Mouse (Mus musculus): ENCODE data around the gene Shld1. TPM values are rescaled to one million over a fixed set of nuclear protein-coding genes. Genes with fewer than 3 reads are reported as not detected.

The Shld1 gene
- total RNA-seq, 4 experiments from 2014 or later = 8.9 to 12.7 (median 10.9) TPM

DNA sequence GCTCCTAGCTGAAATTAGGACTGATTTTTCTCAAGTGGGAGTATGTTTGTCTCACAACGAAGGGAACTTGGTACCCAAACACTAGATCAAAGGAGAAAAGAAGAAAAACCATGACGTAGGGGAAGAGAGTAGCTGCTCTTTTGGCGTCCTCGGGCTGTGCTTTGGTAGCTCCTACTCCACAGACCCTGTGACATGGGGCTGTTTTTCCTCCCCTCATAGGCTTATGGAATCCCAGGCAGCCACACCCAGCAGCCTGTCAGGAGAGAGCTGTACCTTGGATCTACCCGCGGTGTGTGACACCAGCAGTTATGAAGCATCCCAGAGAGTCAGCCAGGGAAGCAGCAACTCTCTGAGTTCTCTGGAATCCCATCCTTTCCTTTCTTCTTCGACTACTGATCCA lies 5.0 kb downstream of the Shld1 start:
- DNase-seq (ENCODE audit: low spot score in 2 of 2) = no peak

DNA sequence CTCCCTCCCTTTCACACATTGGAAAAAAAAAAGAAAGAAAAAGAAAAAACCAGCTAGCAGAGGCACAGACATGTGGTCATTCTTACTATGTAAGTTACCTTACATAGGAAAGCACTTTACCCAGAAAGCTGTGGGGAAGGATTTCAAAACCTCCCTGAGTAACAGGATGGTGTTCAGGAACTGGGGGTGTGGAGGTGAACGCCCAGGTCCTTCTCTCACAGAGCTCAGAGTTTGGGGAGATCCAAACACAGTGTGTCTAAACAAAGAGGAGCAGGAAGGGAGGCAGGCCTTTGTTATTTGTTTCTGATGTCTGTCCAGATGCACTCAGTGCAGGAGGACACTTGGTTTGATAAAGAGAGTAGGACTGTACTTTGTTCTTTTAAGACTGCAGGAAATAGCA lies 5.6 kb downstream of the Shld1 start:
- no peak for DNase-seq (ENCODE audit: low spot score in 2 of 2)

DNA sequence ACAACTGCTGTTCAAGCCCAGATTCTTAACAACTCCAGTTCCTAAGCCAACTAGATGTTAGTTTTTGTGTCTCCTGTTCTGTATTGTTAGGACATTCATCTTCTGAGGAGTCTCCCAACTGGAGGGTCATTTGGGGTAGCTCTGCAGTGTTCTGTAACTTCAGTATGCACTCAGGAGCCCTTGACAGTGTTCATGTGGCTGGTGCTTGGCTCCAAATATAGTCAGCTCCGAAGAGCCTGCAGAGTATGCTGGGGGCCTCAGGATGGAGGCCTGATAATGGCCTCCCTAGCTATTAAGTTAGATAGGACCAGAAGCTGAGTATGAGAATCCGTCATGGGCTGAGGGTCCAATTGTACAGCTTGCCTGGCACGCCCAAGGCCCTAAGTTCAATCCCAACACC lies 7.2 kb downstream of the Shld1 start:
- no peak for DNase-seq (ENCODE audit: low spot score in 2 of 2)

DNA sequence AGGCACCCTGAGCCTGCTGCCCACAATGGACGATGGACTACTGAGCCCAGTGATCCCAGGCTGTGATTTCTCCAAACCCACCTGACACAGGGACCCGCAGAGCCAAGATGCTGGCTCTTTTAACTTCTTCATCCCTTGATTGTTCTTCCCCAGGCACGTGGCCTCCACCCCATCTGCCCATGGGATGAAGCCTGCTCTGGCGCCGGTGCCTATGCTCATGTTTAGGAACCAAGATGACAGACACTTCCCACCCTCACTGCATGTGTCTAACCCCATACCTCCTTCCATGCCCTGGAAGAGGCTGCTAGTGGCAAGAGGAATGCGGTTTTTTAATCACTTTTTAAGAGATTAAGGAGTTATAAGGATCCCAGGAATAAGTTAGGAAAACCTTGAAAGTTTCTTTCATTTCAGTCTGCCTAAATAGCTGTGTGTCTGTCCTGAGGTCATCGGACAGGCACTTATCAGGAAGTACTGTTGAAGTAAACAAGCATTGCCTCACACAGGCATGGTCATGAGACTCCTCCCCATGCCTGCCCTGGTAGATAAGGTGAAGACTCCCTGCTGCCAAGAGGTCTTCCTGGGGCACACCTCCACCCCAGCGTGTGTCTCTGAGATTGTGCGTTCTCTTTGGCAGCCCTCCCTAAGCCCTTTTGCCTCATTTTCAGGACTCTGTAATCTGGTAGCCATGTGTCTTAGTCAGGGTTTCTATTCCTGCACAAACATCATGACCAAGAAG lies 8.8 kb downstream of the Shld1 start:
- no peak for DNase-seq (ENCODE audit: low spot score in 2 of 2)

- no peak for DNase-seq (ENCODE audit: low spot score in 2 of 2)
Observed at GRCm38 (mm10) chr2:132696519-132696918, 9.8 kb downstream of the Shld1 start.

DNA sequence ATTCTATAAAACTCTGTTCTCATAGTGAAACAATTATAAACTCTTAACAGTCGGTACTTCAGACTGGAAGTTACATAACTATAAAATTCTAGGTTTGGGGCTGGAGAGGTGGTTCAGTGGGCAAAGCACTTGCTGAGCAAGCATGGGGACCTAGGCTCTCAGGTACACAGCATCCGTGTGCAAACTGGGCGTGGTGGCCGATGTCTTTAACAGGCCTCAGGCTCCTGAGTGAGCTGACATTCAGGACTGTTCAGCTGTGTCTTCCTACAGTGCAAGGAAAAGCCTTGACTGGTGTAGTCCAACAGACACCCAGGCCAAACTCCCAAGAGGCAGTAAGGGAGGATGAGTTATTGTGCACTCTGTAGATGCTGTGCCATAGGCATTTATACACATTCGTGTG lies 10.5 kb downstream of the Shld1 start:
- no peak for DNase-seq (ENCODE audit: low spot score in 2 of 2)

GRCm38 (mm10) chr2:132697695-132698094 lies 11.0 kb downstream of the Shld1 start:
- DNase-seq (ENCODE audit: low spot score in 2 of 2) = no peak

DNA sequence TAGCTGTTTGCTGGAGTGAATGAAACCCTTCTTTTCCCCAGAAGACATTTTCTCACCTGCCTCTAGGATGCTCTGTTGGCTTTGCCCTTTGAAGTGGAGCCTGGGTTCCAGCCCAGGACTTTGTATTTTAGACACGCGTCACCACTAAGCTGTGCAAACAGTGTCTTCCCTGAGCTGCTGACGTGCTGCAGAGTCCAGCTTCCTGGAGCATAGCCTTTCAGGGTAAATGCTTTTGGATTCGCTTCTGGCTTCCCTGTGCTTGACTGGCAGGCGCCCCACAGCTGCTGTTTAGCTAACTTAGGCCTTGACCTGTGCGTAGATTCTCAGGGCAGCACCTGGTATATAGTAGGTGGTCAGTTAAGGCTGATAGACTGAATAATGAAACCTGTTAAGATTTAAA lies 11.7 kb downstream of the Shld1 start:
- DNase-seq (ENCODE audit: low spot score in 2 of 2) = no peak

- no peak for DNase-seq (ENCODE audit: low spot score in 2 of 2)
Observed at GRCm38 (mm10) chr2:132700921-132701320, 14.2 kb downstream of the Shld1 start.

GRCm38 (mm10) chr2:132701451-132701886 lies 14.7 kb downstream of the Shld1 start:
- DNase-seq (ENCODE audit: low spot score in 2 of 2) = peak in 1 of 2 experiments; percentile 69

GRCm38 (mm10) chr2:132705251-132705992 lies 18.7 kb downstream of the Shld1 start:
- DNase-seq (ENCODE audit: low spot score in 2 of 2) = no peak

- no peak for DNase-seq (ENCODE audit: low spot score in 2 of 2)
Observed at GRCm38 (mm10) chr2:132706309-132706708, 19.6 kb downstream of the Shld1 start.

- no peak for DNase-seq (ENCODE audit: low spot score in 2 of 2)
Observed at GRCm38 (mm10) chr2:132710488-132710887, 23.8 kb downstream of the Shld1 start.

- no peak for DNase-seq (ENCODE audit: low spot score in 2 of 2)
Observed at GRCm38 (mm10) chr2:132712061-132712460, 25.3 kb downstream of the Shld1 start.

DNA sequence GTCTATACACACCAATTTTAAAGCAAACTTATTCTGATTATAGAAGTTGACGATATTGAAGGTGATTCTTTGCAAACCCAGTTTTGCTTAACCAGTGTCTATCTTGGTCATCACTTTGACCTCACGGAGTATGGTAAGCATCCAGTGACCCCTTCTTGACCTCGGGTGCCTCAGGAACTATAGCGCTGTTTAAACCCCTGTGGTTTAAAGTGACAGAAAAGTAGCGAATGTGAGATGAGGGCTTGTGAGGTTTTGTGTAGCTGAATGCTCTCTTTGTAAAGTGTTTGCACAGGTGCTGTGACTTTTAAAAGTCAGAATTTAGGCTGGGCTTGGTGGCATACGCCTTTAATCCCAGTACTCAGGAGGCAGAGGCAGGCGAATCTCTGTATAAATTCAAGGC lies 27.8 kb downstream of the Shld1 start:
- DNase-seq (ENCODE audit: low spot score in 2 of 2) = no peak

GRCm38 (mm10) chr2:132714946-132715345 lies 28.2 kb downstream of the Shld1 start:
- no peak for DNase-seq (ENCODE audit: low spot score in 2 of 2)

DNA sequence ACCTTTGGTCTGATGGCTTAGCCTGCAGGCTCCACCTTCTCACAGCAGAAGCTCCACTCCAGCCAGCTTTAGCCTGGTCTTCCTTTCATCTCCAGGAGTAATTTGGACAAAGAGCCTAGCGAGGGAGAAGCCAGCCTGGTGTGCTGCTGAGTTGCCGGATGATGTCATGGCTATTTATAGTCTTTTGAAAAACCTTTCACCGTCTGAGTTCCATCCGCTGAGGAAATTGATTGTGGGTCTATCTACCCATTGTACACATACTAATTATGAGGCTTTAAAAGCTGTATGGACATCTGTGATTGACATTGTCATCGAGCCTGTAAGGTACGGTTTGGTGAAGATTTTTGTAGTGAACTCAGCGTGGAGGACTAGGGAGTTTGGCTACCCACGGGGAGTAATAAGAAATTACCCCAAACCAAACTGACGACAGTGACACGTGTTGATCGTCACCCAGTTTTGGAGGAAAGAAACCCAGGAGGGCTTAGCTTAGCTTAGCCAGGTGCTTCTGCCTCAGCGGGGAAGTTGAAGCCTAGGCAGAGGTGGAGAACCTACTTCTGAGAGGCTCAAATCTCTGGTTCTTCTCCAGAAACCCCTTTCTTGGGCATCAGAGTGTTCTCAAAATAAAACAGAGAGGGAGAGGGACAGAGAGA lies 28.8 kb downstream of the Shld1 start:
- DNase-seq (ENCODE audit: low spot score in 2 of 2) = no peak

- DNase-seq (ENCODE audit: low spot score in 2 of 2) = no peak
Observed at GRCm38 (mm10) chr2:132716154-132716553, 29.4 kb downstream of the Shld1 start.

GRCm38 (mm10) chr2:132716901-132717536 lies 30.3 kb downstream of the Shld1 start:
- DNase-seq (ENCODE audit: low spot score in 2 of 2) = no peak

- peak in 1 of 2 experiments; percentile 33 for DNase-seq (ENCODE audit: low spot score in 2 of 2)
Observed at GRCm38 (mm10) chr2:132717537-132717912, 30.8 kb downstream of the Shld1 start.

DNA sequence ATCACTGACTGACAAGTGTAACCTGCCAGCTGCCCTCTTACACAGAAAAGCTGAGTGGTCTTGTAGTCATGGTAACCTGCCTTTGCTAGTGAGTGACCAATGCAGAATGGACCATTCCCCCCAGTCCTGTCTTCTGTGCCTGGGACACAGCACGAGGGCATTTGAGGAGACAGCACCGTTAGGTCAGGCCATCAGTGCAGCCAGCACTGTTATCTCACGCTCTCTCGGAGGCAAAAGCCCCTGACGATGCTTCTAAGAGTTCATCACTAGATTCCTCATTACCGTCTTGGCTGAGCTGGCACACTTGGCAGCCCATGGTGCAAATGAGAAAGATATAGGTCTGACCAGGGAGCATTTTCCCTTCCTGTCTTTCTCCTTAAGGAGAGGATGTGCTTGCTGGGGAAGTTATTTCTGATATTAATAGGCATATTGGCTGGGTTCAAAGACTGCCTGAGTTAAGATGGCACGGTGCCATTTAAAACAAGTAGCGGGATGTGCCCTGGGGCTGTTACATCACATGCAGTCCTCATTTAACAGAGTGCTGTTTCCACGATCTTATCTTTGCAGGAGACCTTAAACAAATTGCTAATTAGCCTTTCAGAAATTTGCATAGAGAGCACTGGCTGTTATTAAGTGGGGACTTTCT lies 34.3 kb downstream of the Shld1 start:
- no peak for DNase-seq (ENCODE audit: low spot score in 2 of 2)
